ENCODE assay signal across 8 mouse cellular contexts in genomic region chr13:67830911-67831336, GRCm38 (mm10). TPM values are rescaled to one million over a fixed set of nuclear protein-coding genes. Genes with fewer than 3 reads are reported as not detected.
DNase-seq lines count a peak whose midpoint lies in the region; ATAC-seq and TF ChIP-seq lines count a peak whose summit lies in the region.

Gene Gm10037, plus strand, starts transcription at chr13:67831106.

- DNase-seq in B cell, adult 2 months: peak; percentile 59 to 61
- DNase-seq in brain, adult 2 months (ENCODE audit: low read depth, low spot score): peak; percentile 93
- DNase-seq in forebrain, embryonic 10.5 days (ENCODE audit: extremely low spot score, low spot score): peak; percentile 58
- DNase-seq in heart, postnatal 36 days: peak; percentile 54 to 55
- DNase-seq in layer of hippocampus, adult 11-12 months (ENCODE audit: low spot score): peak; percentile 67
- DNase-seq in liver, embryonic 14.5 days (ENCODE audit: low read depth in 3 of 3, low spot score in 3 of 3): peak in 1 of 3 experiments; percentile 28
- DNase-seq in natural killer cell, adult 2 months (ENCODE audit: low spot score in 2 of 2): peak; percentile 29 to 31

- intact Hi-C loops in heart, postnatal 36 days (cut with DNase I): no loop called here

- H3K27me3 ChIP-seq in forebrain, embryonic 10.5 days (ENCODE audit: poor library complexity, severe bottlenecking): no peaks in the 10 kb centered on the region
- H3K27me3 ChIP-seq in liver, embryonic 14.5 days (ENCODE audit: control insufficient read depth, insufficient read depth, low read length): no peaks in the 10 kb centered on the region
- no peaks in the 10 kb centered on the region for H3K27me3 ChIP-seq in stomach, embryonic 15.5 days (replicated peaks)

- peaks cover 14% of the 10 kb centered on the region for H3K36me3 ChIP-seq in forebrain, embryonic 10.5 days (replicated peaks)
- H3K36me3 ChIP-seq in liver, embryonic 14.5 days (replicated peaks; ENCODE audit: control insufficient read depth, insufficient read depth, low read depth): no peaks in the 10 kb centered on the region; the same call in 1 of the 2 replicates
- H3K36me3 ChIP-seq in stomach, embryonic 15.5 days: peaks cover 6% of the 10 kb centered on the region; the same call in 1 of the 2 replicates

- peaks cover 4% of the 10 kb centered on the region; the same call in 1 of the 2 replicates for H3K4me1 ChIP-seq in forebrain, embryonic 10.5 days
- H3K4me1 ChIP-seq in liver, embryonic 14.5 days (replicated peaks; ENCODE audit: control insufficient read depth in 2 of 2, insufficient read depth in 2 of 2, low read length in 1 of 2): no peaks in the 10 kb centered on the region
- H3K4me1 ChIP-seq in stomach, embryonic 15.5 days: no peaks in the 10 kb centered on the region

- H3K4me3 ChIP-seq in forebrain, embryonic 10.5 days: peak within 1 kb of the TSS; percentile 61
- peak within 1 kb of the TSS; percentile 66 to 85 for H3K4me3 ChIP-seq in liver, embryonic 14.5 days (ENCODE audit: insufficient read depth in 1 of 2, low read depth in 2 of 2, low read length in 2 of 2)
- peak within 1 kb of the TSS; percentile 54 for H3K4me3 ChIP-seq in stomach, embryonic 15.5 days (replicated peaks)

- no peak for TF ChIP-seq CTCF in liver, embryonic 14.5 days (IDR thresholded peaks at IDR 0.05; ENCODE audit: low read depth)

- WGBS in forebrain, embryonic 10.5 days: 3% methylated on average over 14 of the region's 14 CpGs
- WGBS in liver, embryonic 14.5 days (ENCODE audit: insufficient replicate concordance): 5% methylated on average over 14 of the region's 14 CpGs
- 1% methylated on average over 14 of the region's 14 CpGs for WGBS in stomach, embryonic 15.5 days

- ATAC-seq in liver, embryonic 14.5 days (ENCODE audit: insufficient read depth): peak; percentile 60
- peak; percentile 79 for ATAC-seq in stomach, embryonic 15.5 days (ENCODE audit: insufficient read depth, low FRiP score, low read depth)

- no peak for TF ChIP-seq EP300 in liver, embryonic 14.5 days (IDR thresholded peaks at IDR 0.05; ENCODE audit: low read depth)

- H3K27ac ChIP-seq in forebrain, embryonic 10.5 days: peak within 1 kb of the TSS; percentile 82
- H3K27ac ChIP-seq in liver, embryonic 14.5 days: no peak within 1 kb of the TSS
- no peak within 1 kb of the TSS for H3K27ac ChIP-seq in stomach, embryonic 15.5 days

- peak within 1 kb of the TSS; percentile 69 for H3K9ac ChIP-seq in liver, embryonic 14.5 days (replicated peaks)
- peak within 1 kb of the TSS; percentile 45; the same call in 1 of the 2 replicates for H3K9ac ChIP-seq in stomach, embryonic 15.5 days

- H3K9me3 ChIP-seq in forebrain, embryonic 10.5 days: peaks cover 9% of the 10 kb centered on the region
- no peaks in the 10 kb centered on the region for H3K9me3 ChIP-seq in liver, embryonic 14.5 days (ENCODE audit: control insufficient read depth, low read length)
- no peaks in the 10 kb centered on the region for H3K9me3 ChIP-seq in stomach, embryonic 15.5 days

- peak within 1 kb of the TSS; percentile 66 for H3K4me2 ChIP-seq in liver, embryonic 14.5 days (ENCODE audit: low read depth)
- H3K4me2 ChIP-seq in stomach, embryonic 15.5 days: peak within 1 kb of the TSS; percentile 61

RNA-seq across cellular contexts. Expression of gene Gm10037, which starts in this region (rescaled TPM):
- polyA plus RNA-seq in forebrain, embryonic 10.5 days (2016; fragmentation: Nextera tagmentation; extraction: Ambion mirVana): 2.5 and 2.7 TPM in 2 replicates
- 1 to 10 TPM in 1 of 2 experiments, under 1 TPM in 1; 0.89 to 1.2 TPM for total RNA-seq in heart, postnatal 36 days (2021)
- polyA plus RNA-seq in liver, embryonic 14.5 days (2012; rRNA removed): 0.26 and 0.31 TPM in 2 replicates
- polyA plus RNA-seq in liver, embryonic 14.5 days (2014; fragmentation: Nextera tagmentation; extraction: Ambion mirVana): 0.28 and 1.0 TPM in 2 replicates
- 1.8 and 1.9 TPM in 2 replicates for polyA plus RNA-seq in stomach, embryonic 15.5 days (2015; fragmentation: Nextera tagmentation; extraction: Ambion mirVana)
